Mouse (Mus musculus): Measurements from ENCODE around the gene Hist1h1t. TPM values are rescaled to one million over a fixed set of nuclear protein-coding genes. Genes with fewer than 3 reads are reported as not detected.
A peak's percentile ranks its signal among the peaks of the same experiment; 100 is the strongest.
"Not testable (repeated sequence)": the region's sequence is repeated elsewhere in the genome, so short reads cannot be mapped to it uniquely, and the experiment has no call there.

Hist1h1t gene
- polyA plus RNA-seq, 1 experiment from 2014 or later = not detected

GRCm38 (mm10) chr13:23696061-23696474, 454 bp downstream of the Hist1h1t start:
- 46% methylated on average over 15 of the region's 15 CpGs for WGBS (ENCODE audit: insufficient replicate concordance)
- no peak overlapping the region for H3K27ac ChIP-seq (ENCODE audit: low read depth, low read length)
- no peak for ATAC-seq (replicated peaks; ENCODE audit: insufficient number of reproducible peaks, low FRiP score, low TSS enrichment)
- H3K4me2 ChIP-seq = peak overlapping the region; percentile 49
- no peaks in the 10 kb centered on the region for H3K27me3 ChIP-seq (ENCODE audit: control insufficient read depth, insufficient read depth, low read length)
- H3K9ac ChIP-seq (ENCODE audit: low read depth, low read length) = peak overlapping the region; percentile 39; the same call in 1 of the 2 replicates
- H3K4me3 ChIP-seq (ENCODE audit: low read depth, low read length) = 0 out of 2 replicates have a peak overlapping the region, but pooled peaks have one; percentile 16
- H3K9me3 ChIP-seq (replicated peaks; ENCODE audit: control insufficient read depth, low read length) = no peaks in the 10 kb centered on the region
- no peaks in the 10 kb centered on the region for H3K36me3 ChIP-seq (ENCODE audit: control insufficient read depth, insufficient read depth, low read length)
- H3K4me1 ChIP-seq (ENCODE audit: control insufficient read depth, insufficient read depth, low read length) = no peaks in the 10 kb centered on the region; the same call in 1 of the 2 replicates

- peak; percentile 36 for ATAC-seq (replicated peaks; ENCODE audit: insufficient number of reproducible peaks, low FRiP score, low TSS enrichment)
- Histone ChIP-seq H3K9ac (ENCODE audit: low read depth, low read length) (peak overlapping the region; percentile 74), H3K9me3 (replicated peaks; ENCODE audit: control insufficient read depth, low read length) (no peaks in the 10 kb centered on the region), H3K27me3 (ENCODE audit: control insufficient read depth, insufficient read depth, low read length) (no peaks in the 10 kb centered on the region), H3K36me3 (ENCODE audit: control insufficient read depth, insufficient read depth, low read length) (no peaks in the 10 kb centered on the region), H3K4me1 (ENCODE audit: control insufficient read depth, insufficient read depth, low read length) (no peaks in the 10 kb centered on the region; the same call in 1 of the 2 replicates), H3K4me3 (ENCODE audit: low read depth, low read length) (peak overlapping the region; percentile 45), H3K4me2 (peak overlapping the region; percentile 70), H3K27ac (ENCODE audit: low read depth, low read length) (peak overlapping the region; percentile 91)
- under 1% methylated on average over 21 of the region's 32 CpGs for WGBS (ENCODE audit: insufficient replicate concordance)
Observed at GRCm38 (mm10) chr13:23697491-23698299, 2.1 kb downstream of the Hist1h1t start.

- under 1% methylated on average over 20 of the region's 22 CpGs for WGBS (ENCODE audit: insufficient replicate concordance)
- H3K4me1 ChIP-seq (ENCODE audit: control insufficient read depth, insufficient read depth, low read length) = no peaks in the 10 kb centered on the region; the same call in 1 of the 2 replicates
- no peaks in the 10 kb centered on the region for H3K36me3 ChIP-seq (ENCODE audit: control insufficient read depth, insufficient read depth, low read length)
- H3K9ac ChIP-seq (ENCODE audit: low read depth, low read length) = peak within 1 kb of the TSS; percentile 74
- peak within 1 kb of the TSS; percentile 91 for H3K27ac ChIP-seq (ENCODE audit: low read depth, low read length)
- H3K4me3 ChIP-seq (ENCODE audit: low read depth, low read length) = peak within 1 kb of the TSS; percentile 45
- H3K27me3 ChIP-seq (ENCODE audit: control insufficient read depth, insufficient read depth, low read length) = no peaks in the 10 kb centered on the region
- peak; percentile 92 for ATAC-seq (replicated peaks; ENCODE audit: insufficient number of reproducible peaks, low FRiP score, low TSS enrichment)
- no peaks in the 10 kb centered on the region for H3K9me3 ChIP-seq (replicated peaks; ENCODE audit: control insufficient read depth, low read length)
- peak within 1 kb of the TSS; percentile 70 for H3K4me2 ChIP-seq
Observed at GRCm38 (mm10) chr13:23698300-23698693, 2.7 kb downstream of the Hist1h1t start, which contains the start of gene Hist1h4c. Gene Hist1h4c (minus strand): TSS chr13:23698454.

- 56% methylated on average over 6 of the region's 6 CpGs for WGBS (ENCODE audit: insufficient replicate concordance)
- Histone ChIP-seq H3K36me3 (ENCODE audit: control insufficient read depth, insufficient read depth, low read length) (no peaks in the 10 kb centered on the region), H3K4me2 (peak overlapping the region; percentile 70), H3K9me3 (replicated peaks; ENCODE audit: control insufficient read depth, low read length) (no peaks in the 10 kb centered on the region), H3K4me1 (ENCODE audit: control insufficient read depth, insufficient read depth, low read length) (no peaks in the 10 kb centered on the region; the same call in 1 of the 2 replicates), H3K27me3 (ENCODE audit: control insufficient read depth, insufficient read depth, low read length) (no peaks in the 10 kb centered on the region), H3K27ac (ENCODE audit: low read depth, low read length) (peak overlapping the region; percentile 70), H3K9ac (ENCODE audit: low read depth, low read length) (0 out of 2 replicates have a peak overlapping the region, but pooled peaks have one; percentile 6), H3K4me3 (ENCODE audit: low read depth, low read length) (no peak overlapping the region)
- ATAC-seq (replicated peaks; ENCODE audit: insufficient number of reproducible peaks, low FRiP score, low TSS enrichment) = no peak
Observed at GRCm38 (mm10) chr13:23698996-23699395, 3.4 kb downstream of the Hist1h1t start.

- H3K4me2 ChIP-seq = no peak overlapping the region
- WGBS (ENCODE audit: insufficient replicate concordance) = 64% methylated on average over 3 of the region's 3 CpGs
- no peaks in the 10 kb centered on the region for H3K36me3 ChIP-seq (ENCODE audit: control insufficient read depth, insufficient read depth, low read length)
- H3K27ac ChIP-seq (ENCODE audit: low read depth, low read length) = no peak overlapping the region
- H3K9me3 ChIP-seq (replicated peaks; ENCODE audit: control insufficient read depth, low read length) = no peaks in the 10 kb centered on the region
- no peak overlapping the region for H3K9ac ChIP-seq (ENCODE audit: low read depth, low read length)
- H3K27me3 ChIP-seq (ENCODE audit: control insufficient read depth, insufficient read depth, low read length) = no peaks in the 10 kb centered on the region
- H3K4me3 ChIP-seq (ENCODE audit: low read depth, low read length) = no peak overlapping the region
- no peaks in the 10 kb centered on the region; the same call in 1 of the 2 replicates for H3K4me1 ChIP-seq (ENCODE audit: control insufficient read depth, insufficient read depth, low read length)
- ATAC-seq (replicated peaks; ENCODE audit: insufficient number of reproducible peaks, low FRiP score, low TSS enrichment) = no peak
Observed at GRCm38 (mm10) chr13:23699767-23700166, 4.2 kb downstream of the Hist1h1t start.

- 0 out of 2 replicates have a peak overlapping the region, but pooled peaks have one; percentile 43 for H3K9ac ChIP-seq (ENCODE audit: low read depth, low read length)
- no peaks in the 10 kb centered on the region for H3K4me1 ChIP-seq (ENCODE audit: control insufficient read depth, insufficient read depth, low read length)
- H3K9me3 ChIP-seq (replicated peaks; ENCODE audit: control insufficient read depth, low read length) = no peaks in the 10 kb centered on the region
- ATAC-seq (replicated peaks; ENCODE audit: insufficient number of reproducible peaks, low FRiP score, low TSS enrichment) = no peak; the same call in 1 of the 2 replicates
- H3K36me3 ChIP-seq (ENCODE audit: control insufficient read depth, insufficient read depth, low read length) = no peaks in the 10 kb centered on the region
- 25% methylated on average over 8 of the region's 8 CpGs for WGBS (ENCODE audit: insufficient replicate concordance)
- H3K4me3 ChIP-seq (ENCODE audit: low read depth, low read length) = no peak overlapping the region
- H3K27me3 ChIP-seq (ENCODE audit: control insufficient read depth, insufficient read depth, low read length) = no peaks in the 10 kb centered on the region
- no peak overlapping the region for H3K4me2 ChIP-seq
- H3K27ac ChIP-seq (ENCODE audit: low read depth, low read length) = no peak overlapping the region
Observed at GRCm38 (mm10) chr13:23700786-23701520, 5.3 kb downstream of the Hist1h1t start.

- no peak for ATAC-seq (replicated peaks; ENCODE audit: insufficient number of reproducible peaks, low FRiP score, low TSS enrichment)
- 82% methylated on average over 4 of the region's 4 CpGs for WGBS (ENCODE audit: insufficient replicate concordance)
- no peak overlapping the region for H3K4me3 ChIP-seq (ENCODE audit: low read depth, low read length)
- no peaks in the 10 kb centered on the region for H3K36me3 ChIP-seq (ENCODE audit: control insufficient read depth, insufficient read depth, low read length)
- no peaks in the 10 kb centered on the region for H3K9me3 ChIP-seq (replicated peaks; ENCODE audit: control insufficient read depth, low read length)
- no peaks in the 10 kb centered on the region for H3K4me1 ChIP-seq (ENCODE audit: control insufficient read depth, insufficient read depth, low read length)
- no peak overlapping the region for H3K4me2 ChIP-seq
- no peak overlapping the region for H3K27ac ChIP-seq (ENCODE audit: low read depth, low read length)
- H3K27me3 ChIP-seq (ENCODE audit: control insufficient read depth, insufficient read depth, low read length) = no peaks in the 10 kb centered on the region
- no peak overlapping the region for H3K9ac ChIP-seq (ENCODE audit: low read depth, low read length)
Observed at GRCm38 (mm10) chr13:23702220-23702619, 6.6 kb downstream of the Hist1h1t start.

GRCm38 (mm10) chr13:23702801-23703200, 7.2 kb downstream of the Hist1h1t start:
- not testable (repeated sequence) for H3K4me2 ChIP-seq; H3K27ac ChIP-seq (ENCODE audit: low read depth, low read length); ATAC-seq (replicated peaks; ENCODE audit: insufficient number of reproducible peaks, low FRiP score, low TSS enrichment); H3K27me3 ChIP-seq (ENCODE audit: control insufficient read depth, insufficient read depth, low read length); H3K4me3 ChIP-seq (ENCODE audit: low read depth, low read length); H3K36me3 ChIP-seq (ENCODE audit: control insufficient read depth, insufficient read depth, low read length); H3K4me1 ChIP-seq (ENCODE audit: control insufficient read depth, insufficient read depth, low read length); H3K9me3 ChIP-seq (replicated peaks; ENCODE audit: control insufficient read depth, low read length); H3K9ac ChIP-seq (ENCODE audit: low read depth, low read length)
- 68% methylated on average over 2 of the region's 2 CpGs for WGBS (ENCODE audit: insufficient replicate concordance)
